Comparison of ENCODE assay signal across 17 mouse cellular contexts in genomic region chr4:149723021-149723390, GRCm38 (mm10).
"Had no signal": no experiment of that assay in that cellular context is flagged by ENCODE, and none has a peak within 500 bp of the region (broad histone marks: within the 10 kb centered on the region; RNA-seq: fewer than 3 reads in every experiment).

No protein-coding gene starts in this region.

- H3K4me2 ChIP-seq: limb, embryonic 12.5 days; liver, embryonic 13.5 days; lung, embryonic 15.5 days; midbrain, embryonic 11.5 days; neural tube, embryonic 12.5 days; stomach, embryonic 15.5 days had no signal

- DNase-seq: kidney, postnatal 36 days; layer of hippocampus, adult 9-11 months; layer of hippocampus, postnatal 36 days; liver; liver, embryonic 13.5 days; liver, postnatal 0 days; lung, postnatal 14 days; right cerebral cortex, postnatal 14 days; thymus, postnatal 36 days had no signal

- H3K27me3 ChIP-seq: limb, embryonic 12.5 days; liver, embryonic 13.5 days; lung, embryonic 15.5 days; megakaryocyte, embryonic 14.5 days; neural tube, embryonic 12.5 days; stomach, embryonic 15.5 days had no signal

- H3K27ac ChIP-seq: kidney, postnatal 0 days; limb, embryonic 12.5 days; liver, embryonic 13.5 days; lung, embryonic 15.5 days; macrophage; neural tube, embryonic 12.5 days; stomach, embryonic 15.5 days had no signal

- H3K4me1 ChIP-seq: limb, embryonic 12.5 days; lung, embryonic 15.5 days; stomach, embryonic 15.5 days had no signal

- H3K9ac ChIP-seq: limb, embryonic 12.5 days; liver, embryonic 13.5 days; liver, postnatal 0 days; lung, embryonic 15.5 days; neural tube, embryonic 12.5 days; stomach, embryonic 15.5 days had no signal

- H3K4me3 ChIP-seq: limb, embryonic 12.5 days; liver, embryonic 13.5 days; lung, embryonic 15.5 days; megakaryocyte, embryonic 14.5 days; neural tube, embryonic 12.5 days; stomach, embryonic 15.5 days had no signal

- H3K9me3 ChIP-seq: limb, embryonic 12.5 days; liver, embryonic 13.5 days; lung, embryonic 15.5 days; neural tube, embryonic 12.5 days; stomach, embryonic 15.5 days had no signal
